Comparison of ENCODE assay signal across 8 mouse cellular contexts in the genomic region with DNA sequence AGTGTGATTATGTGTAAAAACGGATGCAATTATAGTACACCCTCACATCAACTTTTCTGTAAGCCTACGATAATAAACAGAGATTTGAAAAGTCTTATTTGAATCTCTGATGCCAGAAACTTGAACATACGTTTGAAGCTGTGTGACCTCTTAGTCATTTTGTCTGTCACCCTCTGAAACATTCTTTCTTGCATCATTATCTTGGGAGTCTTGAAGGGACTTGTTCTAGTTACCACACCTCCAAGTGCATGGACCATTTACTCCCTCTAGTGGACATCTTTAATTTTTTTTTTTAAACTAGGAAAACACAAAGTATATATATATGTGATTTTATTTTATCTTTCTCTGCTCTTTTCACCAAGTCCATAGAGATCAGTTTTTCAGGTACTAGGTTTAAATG. TPM values are rescaled to one million over a fixed set of nuclear protein-coding genes. Genes with fewer than 3 reads are reported as not detected.
DNase-seq lines count a peak whose midpoint lies in the region; ATAC-seq and TF ChIP-seq lines count a peak whose summit lies in the region.
"Had no signal": no experiment of that assay in that cellular context is flagged by ENCODE, and none has a peak within 500 bp of the region (broad histone marks: within the 10 kb centered on the region; RNA-seq: fewer than 3 reads in every experiment).

No protein-coding gene starts in this region.

- no peak overlapping the region for H3K9ac ChIP-seq in liver, adult 2 months (ENCODE audit: low read depth, low read length)
- H3K9ac ChIP-seq in liver, embryonic 12.5 days, result no peak overlapping the region
- no peak overlapping the region for H3K9ac ChIP-seq in hindbrain, embryonic 12.5 days
- H3K9ac ChIP-seq: lung, embryonic 15.5 days had no signal

- H3K9me3 ChIP-seq in liver, embryonic 12.5 days (replicated peaks), result no peaks in the 10 kb centered on the region
- H3K9me3 ChIP-seq in hindbrain, embryonic 12.5 days (replicated peaks), result no peaks in the 10 kb centered on the region
- H3K9me3 ChIP-seq: lung, embryonic 15.5 days had no signal

- no peaks in the 10 kb centered on the region for H3K79me2 ChIP-seq in liver, adult 2 months (ENCODE audit: control insufficient read depth, insufficient read depth, low read length)
- no peaks in the 10 kb centered on the region for H3K79me2 ChIP-seq in myocyte (ENCODE audit: control insufficient read depth, insufficient read depth)

- H3K4me2 ChIP-seq in liver, embryonic 12.5 days, result no peak overlapping the region
- no peak overlapping the region for H3K4me2 ChIP-seq in myocyte (ENCODE audit: low read depth)
- H3K4me2 ChIP-seq in hindbrain, embryonic 12.5 days (replicated peaks), result no peak overlapping the region
- H3K4me2 ChIP-seq: lung, embryonic 15.5 days had no signal

- no peak for TF ChIP-seq CTCF in liver, adult 2 months (IDR thresholded peaks at IDR 0.05; ENCODE audit: low read depth, low read length)

- H3ac ChIP-seq in myocyte (ENCODE audit: control insufficient read depth, insufficient read length), result no peak overlapping the region

- no peaks in the 10 kb centered on the region for H3K4me1 ChIP-seq in liver, adult 2 months (ENCODE audit: control insufficient read depth, insufficient read depth, low read length)
- 0 out of 2 replicates have a peak, but pooled peaks cover 7% of the 10 kb centered on the region for H3K4me1 ChIP-seq in liver, embryonic 12.5 days
- H3K4me1 ChIP-seq in hindbrain, embryonic 12.5 days, result no peaks in the 10 kb centered on the region
- H3K4me1 ChIP-seq: lung, embryonic 15.5 days had no signal

- no peak for ATAC-seq in liver, embryonic 12.5 days
- no peak for ATAC-seq in hindbrain, embryonic 12.5 days (ENCODE audit: low FRiP score)

- no peak for TF ChIP-seq POLR2A in liver, adult 2 months (IDR thresholded peaks at IDR 0.05; ENCODE audit: extremely low read depth, insufficient read depth, low read length)
- no peak for TF ChIP-seq POLR2A in myocyte (IDR thresholded peaks at IDR 0.05; ENCODE audit: insufficient read length, low read depth)

- no peaks in the 10 kb centered on the region for H3K36me3 ChIP-seq in liver, adult 2 months (ENCODE audit: control insufficient read depth, insufficient read depth, low read length)
- peaks cover 49% of the 10 kb centered on the region for H3K36me3 ChIP-seq in liver, embryonic 12.5 days
- no peaks in the 10 kb centered on the region for H3K36me3 ChIP-seq in myocyte (ENCODE audit: control insufficient read depth, insufficient read depth)
- peaks cover under 1% of the 10 kb centered on the region; the same call in 1 of the 2 replicates for H3K36me3 ChIP-seq in hindbrain, embryonic 12.5 days

- no peaks in the 10 kb centered on the region for H3K27me3 ChIP-seq in liver, adult 2 months (ENCODE audit: control insufficient read depth, insufficient read depth, low read length)
- no peaks in the 10 kb centered on the region for H3K27me3 ChIP-seq in liver, embryonic 12.5 days (replicated peaks)
- no peaks in the 10 kb centered on the region for H3K27me3 ChIP-seq in myocyte (ENCODE audit: control insufficient read depth, insufficient read depth, insufficient read length)
- no peaks in the 10 kb centered on the region for H3K27me3 ChIP-seq in hindbrain, embryonic 12.5 days
- H3K27me3 ChIP-seq: lung, embryonic 15.5 days had no signal

- no peak overlapping the region for H3K27ac ChIP-seq in liver, adult 2 months (replicated peaks; ENCODE audit: insufficient read depth, low read depth, low read length)
- H3K27ac ChIP-seq in liver, embryonic 12.5 days, result no peak overlapping the region
- no peak overlapping the region for H3K27ac ChIP-seq in hindbrain, embryonic 12.5 days
- H3K27ac ChIP-seq: lung, embryonic 15.5 days had no signal

- no peak overlapping the region for H3K4me3 ChIP-seq in liver, adult 2 months (ENCODE audit: insufficient read depth, low read depth, low read length)
- no peak overlapping the region for H3K4me3 ChIP-seq in liver, embryonic 12.5 days
- H3K4me3 ChIP-seq in myocyte, result no peak overlapping the region
- no peak overlapping the region for H3K4me3 ChIP-seq in hindbrain, embryonic 12.5 days
- H3K4me3 ChIP-seq: lung, embryonic 15.5 days had no signal

- WGBS in liver, adult 2 months, result 61% methylated on average over 3 of the region's 3 CpGs
- WGBS in liver, embryonic 12.5 days (ENCODE audit: insufficient replicate concordance), result 62% methylated on average over 3 of the region's 3 CpGs
- 67% methylated on average over 3 of the region's 3 CpGs for WGBS in hindbrain, embryonic 12.5 days

- peak; percentile 28 for DNase-seq in liver, adult 2 months (ENCODE audit: extremely low read depth, low read depth, low spot score)
- DNase-seq in MN1 (ENCODE audit: low spot score), result peak; percentile 76
- DNase-seq in embryo, embryonic 11 days, result peak; percentile 44
- no peak for DNase-seq in kidney, postnatal 4 days

TF ChIP-seq in myocyte, 11 proteins besides CTCF, POLR2A, EP300 and RAD21:
- peak; percentile 51; the same call in 1 of the 2 replicates for TF ChIP-seq CEBPB (IDR thresholded peaks at IDR 0.05; ENCODE audit: insufficient read depth, poor library complexity, severe bottlenecking)
- no peak for TF ChIP-seq MAX (IDR thresholded peaks at IDR 0.05; ENCODE audit: low read depth)

RNA-seq across cellular contexts. Expression of a gene that starts 13.6 kb away (rescaled TPM):
- total RNA-seq in liver, adult 2 months (2014; rRNA removed), result 0.28 and 0.40 TPM in 2 replicates
- polyA plus RNA-seq in liver, adult 2 months (2012; rRNA removed), result 0.14 TPM in 1 of 2 replicates, not detected in the other
- 13.4 and 14.4 TPM in 2 replicates for polyA plus RNA-seq in liver, embryonic 12.5 days (2016; fragmentation: Nextera tagmentation; extraction: Ambion mirVana)
- 3.7 TPM for polyA plus RNA-seq in myocyte (2012; fragmentation: generic; extraction: Trizol)
- 8.1 and 9.2 TPM in 2 replicates for polyA plus RNA-seq in hindbrain, embryonic 12.5 days (2016; fragmentation: Nextera tagmentation; extraction: Ambion mirVana)

Comparison
In these comparisons a context has a peak if more than half of its experiments do, and no peak if none do; other contexts are left out.
1. DNase-seq: peak in liver, adult 2 months (single experiment), MN1 (single experiment) and embryo, embryonic 11 days (single experiment); none in kidney, postnatal 4 days (0 of 2).